Mouse (Mus musculus): ENCODE results near the gene Lclat1.
A peak's percentile ranks its signal among the peaks of the same experiment; 100 is the strongest.

The Lclat1 gene

DNA sequence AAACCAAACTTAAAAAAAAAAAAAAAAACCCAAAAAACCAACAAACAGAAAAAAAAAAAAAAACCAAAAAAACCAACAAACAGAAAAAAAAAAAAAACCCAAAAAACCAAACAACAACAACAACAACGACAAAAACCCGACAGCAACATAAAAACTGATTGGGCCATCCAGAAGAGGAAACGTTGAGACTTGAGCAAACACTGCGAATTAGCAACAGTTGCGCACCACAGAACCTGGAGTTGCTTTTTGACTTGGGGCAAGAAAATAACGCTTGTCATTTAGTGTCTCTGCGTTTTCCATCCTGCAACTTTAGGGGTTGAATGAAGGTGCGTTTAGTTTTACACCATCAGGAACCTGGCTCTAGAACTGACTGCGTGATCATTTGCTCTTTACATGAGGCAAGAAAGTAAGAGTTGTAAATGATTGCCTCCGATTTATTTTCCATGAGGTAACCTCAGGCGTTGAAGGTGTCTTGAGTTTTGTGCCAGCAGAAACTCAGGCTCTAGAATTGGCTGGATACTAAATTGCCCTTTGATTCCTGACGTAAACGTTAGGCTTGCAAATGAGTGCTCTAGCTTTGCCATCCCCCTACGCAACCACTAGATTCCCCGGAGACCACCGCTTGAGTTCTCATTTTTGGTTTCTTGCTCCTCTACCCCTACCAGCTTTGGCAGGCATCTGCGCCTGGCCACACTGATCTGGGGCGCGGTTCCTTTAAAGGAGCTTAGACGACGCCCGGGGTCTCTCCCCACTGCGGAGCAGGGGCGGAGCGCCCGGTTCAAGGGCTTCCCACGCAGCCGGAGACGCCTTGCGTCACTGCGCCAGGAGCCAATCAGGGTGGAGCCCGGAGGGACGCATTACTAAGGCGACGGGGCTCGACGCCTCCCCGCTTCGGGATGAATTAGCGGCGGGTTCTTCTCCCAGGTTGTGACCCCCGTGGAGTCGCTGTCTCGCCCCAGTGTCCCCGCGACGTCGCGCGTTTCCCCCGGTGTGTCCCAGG is at the start of gene Lclat1:
TSS of gene Lclat1 (plus strand) at position 828 of the 1,000 bp plus-strand sequence.
- DNase-seq: peak; percentile 97

DNA sequence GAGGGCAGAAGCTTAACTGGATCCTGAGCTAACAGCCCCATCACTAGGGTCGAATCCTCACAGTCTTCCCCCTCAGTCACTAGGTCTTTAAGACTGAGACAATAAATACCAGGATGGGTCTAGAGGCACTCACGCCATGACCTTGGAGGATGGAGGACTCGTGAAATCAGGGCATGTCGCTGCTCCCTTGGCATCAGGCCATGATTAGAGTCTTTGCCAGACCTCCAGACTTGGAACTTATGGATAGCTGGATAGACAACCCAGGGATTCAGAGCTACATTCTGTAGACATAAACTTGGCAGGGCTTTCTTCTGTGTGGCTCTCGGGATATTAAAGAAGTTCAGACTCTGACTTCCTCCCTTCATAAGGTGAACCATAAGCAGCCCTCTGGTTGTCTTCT is 49.5 kb upstream of the Lclat1 start:
- no peak for DNase-seq

DNA sequence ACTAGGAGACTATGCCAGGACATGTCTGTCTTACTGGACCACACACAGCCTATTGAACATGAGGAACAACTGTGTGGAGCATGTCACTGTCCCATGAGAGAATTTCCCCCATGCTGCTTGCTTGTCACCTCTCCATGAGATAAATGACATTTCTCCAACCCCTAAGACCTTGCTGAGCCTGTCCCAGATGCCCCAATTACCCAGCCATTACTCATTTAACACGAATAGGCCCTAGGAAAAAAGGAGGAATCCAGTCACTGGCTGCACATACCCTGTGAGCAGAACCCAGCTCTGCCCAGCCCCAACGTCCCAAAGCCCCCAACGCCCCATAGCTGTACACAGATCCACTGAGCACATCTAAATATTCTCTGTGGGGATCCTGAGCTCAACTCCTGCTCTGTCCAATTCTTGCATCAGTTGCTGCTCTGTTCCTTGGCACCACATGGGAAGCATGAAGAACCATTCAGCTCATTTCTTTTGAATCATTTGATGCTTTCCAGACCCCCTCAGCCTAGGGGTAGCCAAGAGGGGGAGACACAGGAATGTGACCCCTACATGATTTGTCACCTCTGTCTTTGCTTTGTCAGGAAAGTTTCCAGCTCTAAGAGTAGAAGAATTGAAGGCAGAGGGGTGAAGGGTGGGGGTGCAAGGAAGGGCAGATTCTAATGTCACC is 47.4 kb upstream of the Lclat1 start:
- no peak for DNase-seq

DNA sequence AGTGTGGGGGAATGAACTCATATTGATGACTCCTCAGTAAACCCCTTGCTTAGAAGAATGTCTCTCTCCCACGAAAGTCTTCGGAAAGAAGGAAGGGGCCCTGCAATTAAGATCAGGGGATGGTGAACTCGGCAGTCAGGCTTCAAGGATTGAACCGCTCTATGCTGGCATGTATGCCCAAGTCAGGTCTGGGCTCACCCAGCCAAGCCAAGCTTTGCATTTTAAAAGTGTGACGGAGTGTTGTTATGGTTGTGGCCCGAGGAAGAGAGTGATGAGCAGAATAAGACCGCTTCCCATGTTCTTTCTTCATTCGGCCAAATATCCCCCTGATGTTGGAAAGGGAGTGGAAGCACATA is 46.9 kb upstream of the Lclat1 start:
- no peak for DNase-seq

DNA sequence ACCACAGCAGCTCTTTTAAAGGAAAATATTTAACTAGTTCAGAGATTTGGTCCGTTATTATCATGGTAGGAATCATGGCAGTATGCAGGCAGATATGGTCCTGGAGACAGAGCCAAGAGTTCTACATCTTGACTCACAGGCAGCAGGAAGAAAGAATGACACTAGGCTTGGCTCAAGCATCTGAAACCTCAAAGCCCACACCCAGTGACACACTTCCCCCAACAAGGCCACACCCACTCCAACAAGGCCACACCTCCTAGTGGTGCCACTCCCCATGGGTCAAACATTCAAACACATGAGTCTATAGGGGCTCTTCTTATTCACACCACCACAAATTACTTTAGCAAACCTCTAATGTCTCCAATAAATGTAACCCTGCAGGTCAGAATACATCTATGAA is 45.1 kb upstream of the Lclat1 start:
- no peak for DNase-seq

DNA sequence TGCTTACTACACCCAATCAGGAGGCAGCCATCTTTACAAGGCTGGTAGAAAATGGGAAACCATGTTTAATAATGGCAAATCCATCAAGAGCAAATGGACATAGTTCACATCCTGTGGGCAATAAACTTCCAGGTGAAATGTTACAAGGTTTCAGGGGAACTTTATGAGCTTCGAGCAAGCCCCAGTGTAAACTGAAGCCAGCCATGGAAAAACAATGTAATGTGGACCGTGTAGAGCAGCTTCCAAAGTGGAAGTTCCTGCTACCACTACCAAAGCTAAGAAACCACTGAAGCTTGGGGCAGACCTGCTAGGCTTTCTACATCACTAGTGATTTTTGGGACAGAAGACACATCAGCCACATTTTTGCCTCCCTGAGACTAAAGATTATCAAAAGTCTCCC is 44.5 kb upstream of the Lclat1 start:
- DNase-seq: no peak

DNA sequence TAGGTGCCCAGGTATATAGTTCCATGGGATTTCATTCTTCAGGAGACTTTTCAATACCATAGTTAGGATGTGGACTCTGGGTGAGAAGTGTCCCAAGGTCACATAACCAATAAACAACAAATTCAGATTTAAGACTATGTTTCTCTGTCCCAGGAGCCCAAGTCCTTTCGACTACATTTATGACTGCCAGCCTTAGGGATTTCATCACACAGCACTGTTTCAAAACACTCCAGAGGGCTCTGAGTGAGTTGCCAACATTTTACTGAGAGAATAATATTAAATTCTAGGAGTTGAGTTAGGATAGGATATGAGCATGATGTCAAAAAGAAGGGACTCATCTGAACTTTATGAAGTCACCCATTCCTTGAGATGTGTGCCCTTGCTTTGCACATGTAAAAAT is 44.0 kb upstream of the Lclat1 start:
- no peak for DNase-seq

DNA sequence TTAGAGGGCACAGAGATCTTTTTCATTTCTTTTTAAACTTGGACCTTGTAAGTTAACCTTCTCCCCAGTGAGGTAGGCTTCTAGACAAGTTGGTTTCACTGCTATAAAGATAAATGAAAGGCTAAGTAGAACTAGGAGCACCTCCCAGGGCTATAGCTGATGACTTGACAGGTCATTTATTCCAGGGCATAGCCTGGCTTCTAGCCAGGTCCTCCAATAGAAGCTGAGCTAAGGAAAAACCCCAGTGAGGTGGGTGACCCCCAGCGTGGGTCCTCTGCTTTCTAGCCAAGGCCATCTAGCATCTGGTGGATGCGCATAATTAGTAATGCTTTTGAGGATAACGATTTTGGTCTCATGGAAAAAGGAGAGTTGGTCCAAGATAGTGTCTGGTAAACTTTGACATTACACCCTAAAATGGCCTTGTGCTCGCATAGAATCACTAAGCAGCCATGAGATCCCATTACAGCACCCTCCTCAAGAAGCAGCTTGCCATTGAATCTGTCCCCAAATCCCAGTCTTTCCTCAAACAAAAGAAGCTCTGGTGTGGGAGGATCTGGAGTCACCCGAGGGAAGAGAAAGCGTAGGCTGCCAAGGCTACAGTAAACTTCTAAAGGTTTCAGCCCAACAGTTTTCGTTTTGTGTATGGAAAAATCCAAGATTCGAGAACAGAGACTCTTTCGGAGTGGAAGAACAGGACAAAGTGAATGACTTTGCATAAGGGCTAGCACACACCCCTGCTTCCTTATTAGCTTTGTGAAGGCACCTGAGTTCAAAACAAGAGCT is 41.2 kb upstream of the Lclat1 start:
- DNase-seq: no peak

DNA sequence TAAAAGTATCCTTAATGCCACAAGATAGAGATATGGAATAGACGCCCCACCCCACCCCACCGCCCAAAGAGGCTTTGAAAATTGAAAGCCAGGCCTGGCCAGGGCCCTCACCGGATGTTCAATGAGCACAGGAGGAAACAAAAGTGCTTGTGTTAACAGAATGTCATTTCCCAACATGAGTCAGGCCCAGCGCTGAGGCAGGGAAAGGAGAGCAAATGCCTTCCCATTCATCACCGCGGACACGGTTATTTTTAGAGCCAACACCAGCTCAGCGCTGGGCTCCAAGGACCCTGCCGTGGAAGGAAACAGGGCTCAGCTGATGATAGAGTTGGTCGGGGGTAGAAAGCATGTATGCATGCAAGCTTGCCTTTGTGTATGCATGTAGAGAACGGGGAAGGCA is 40.4 kb upstream of the Lclat1 start:
- peak; percentile 61 for DNase-seq

DNA sequence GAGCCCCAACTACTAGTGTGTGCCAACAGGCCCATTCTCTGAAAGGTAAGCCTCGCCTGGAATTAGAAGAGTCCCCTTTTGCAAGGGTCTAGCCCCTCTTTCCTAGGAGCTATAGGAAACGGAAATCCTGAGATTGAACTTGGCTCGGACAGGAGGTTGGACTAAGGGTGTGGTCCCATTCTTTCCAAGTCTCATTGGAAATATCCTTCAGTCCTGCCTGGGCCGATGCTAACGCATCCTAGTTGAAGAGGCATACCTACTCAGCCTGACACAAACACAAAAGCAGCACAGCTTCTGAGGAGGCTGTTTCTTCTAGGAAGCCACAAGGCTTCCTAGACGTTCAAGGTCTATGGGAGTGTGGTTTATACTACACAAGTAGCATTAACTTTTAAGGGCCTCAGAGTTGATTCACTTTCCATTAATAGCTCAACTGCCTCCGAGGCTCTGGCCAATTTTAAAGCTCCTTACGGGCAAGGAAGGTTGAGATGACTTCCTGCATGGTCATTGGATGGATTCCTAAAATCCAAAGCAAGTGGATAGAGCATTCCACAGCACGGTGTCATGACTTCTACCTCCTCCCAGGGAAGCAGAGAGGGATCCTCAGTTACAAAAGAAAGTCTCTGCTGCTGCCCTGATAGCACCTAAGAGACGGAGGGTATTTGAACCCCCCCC is 39.3 kb upstream of the Lclat1 start:
- no peak for DNase-seq

DNA sequence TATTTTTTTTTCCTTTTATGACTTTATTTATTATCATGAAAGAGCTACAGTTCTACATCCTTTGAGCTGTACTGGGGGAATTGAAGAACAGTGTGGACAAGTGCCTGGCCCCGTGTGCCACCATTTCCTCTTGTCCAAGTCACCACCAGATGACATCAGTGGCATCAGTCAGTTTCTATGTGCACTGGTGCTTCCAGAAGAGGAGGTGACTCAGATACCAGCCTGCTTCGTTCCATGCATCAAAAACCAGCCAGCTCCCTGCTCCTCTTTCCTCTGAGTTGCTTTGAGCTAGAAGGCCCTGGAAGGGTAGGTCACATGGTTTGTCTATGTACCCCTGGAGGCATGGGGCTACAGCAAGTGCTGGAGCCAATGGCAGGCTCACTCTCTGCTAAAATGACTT is 37.3 kb upstream of the Lclat1 start:
- DNase-seq: no peak

DNA sequence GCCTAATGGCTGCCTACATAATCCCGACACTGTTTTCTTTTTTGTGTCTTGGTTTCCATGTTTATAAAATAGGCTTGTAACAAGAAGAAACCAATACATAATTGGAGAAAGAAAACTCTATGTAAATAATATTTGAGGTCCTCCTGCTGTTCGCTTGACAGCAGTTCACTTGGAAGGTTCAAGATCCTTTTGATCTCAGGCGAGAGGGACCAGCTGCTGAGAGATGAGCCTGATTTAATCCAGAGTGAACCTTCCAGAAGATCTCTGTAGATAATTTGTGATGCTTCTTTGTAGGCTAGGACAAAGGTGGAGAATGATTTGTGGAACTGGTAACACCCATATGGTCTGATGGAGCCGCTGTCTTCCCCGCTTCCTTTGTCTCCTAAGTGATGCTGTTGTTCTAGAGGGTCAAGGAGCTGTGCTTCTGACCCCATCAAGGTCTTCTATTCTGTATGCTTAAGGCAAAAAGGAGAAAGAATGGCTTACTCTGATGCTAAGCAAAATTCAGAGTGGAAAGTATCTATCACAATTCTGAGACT is 36.0 kb upstream of the Lclat1 start:
- DNase-seq: peak; percentile 63

DNA sequence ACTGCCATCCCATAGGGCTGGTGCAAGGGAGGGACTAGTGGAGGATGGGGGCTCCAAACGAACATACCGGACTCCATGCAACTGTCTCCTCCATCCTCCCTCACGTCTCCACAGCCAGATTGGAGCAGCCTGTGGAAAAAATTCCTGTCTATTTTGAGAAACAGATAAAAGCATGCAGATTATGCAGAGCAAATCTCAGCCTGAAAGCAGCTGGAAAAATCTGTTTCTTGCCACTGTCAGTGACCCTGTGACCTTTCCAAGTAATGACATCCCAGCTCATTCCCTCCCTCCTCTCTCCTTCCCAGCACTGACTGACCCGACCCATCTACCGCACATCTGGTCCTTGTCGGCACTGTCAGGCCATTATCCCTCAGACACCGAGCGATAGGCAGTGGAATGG is 35.5 kb upstream of the Lclat1 start:
- peak; percentile 84 for DNase-seq

DNA sequence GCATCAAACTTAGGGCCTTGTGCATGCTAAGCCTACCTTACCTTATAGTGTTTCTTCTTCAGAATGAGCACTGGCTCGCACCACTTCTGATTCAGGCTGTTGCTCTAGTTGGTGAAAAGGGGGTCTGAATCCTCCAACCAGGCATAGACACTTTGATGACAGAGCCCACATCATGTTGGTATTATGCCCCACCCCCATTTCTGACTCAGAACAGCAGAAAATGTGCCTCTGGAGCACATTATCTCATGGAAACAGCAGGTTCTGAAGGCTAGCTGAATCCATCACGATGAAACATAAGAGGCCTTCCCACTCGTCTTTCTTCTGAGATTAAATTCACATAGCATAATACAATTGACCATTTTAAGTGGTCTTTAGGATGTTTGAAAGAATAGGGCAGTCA is 33.2 kb upstream of the Lclat1 start:
- DNase-seq: no peak

DNA sequence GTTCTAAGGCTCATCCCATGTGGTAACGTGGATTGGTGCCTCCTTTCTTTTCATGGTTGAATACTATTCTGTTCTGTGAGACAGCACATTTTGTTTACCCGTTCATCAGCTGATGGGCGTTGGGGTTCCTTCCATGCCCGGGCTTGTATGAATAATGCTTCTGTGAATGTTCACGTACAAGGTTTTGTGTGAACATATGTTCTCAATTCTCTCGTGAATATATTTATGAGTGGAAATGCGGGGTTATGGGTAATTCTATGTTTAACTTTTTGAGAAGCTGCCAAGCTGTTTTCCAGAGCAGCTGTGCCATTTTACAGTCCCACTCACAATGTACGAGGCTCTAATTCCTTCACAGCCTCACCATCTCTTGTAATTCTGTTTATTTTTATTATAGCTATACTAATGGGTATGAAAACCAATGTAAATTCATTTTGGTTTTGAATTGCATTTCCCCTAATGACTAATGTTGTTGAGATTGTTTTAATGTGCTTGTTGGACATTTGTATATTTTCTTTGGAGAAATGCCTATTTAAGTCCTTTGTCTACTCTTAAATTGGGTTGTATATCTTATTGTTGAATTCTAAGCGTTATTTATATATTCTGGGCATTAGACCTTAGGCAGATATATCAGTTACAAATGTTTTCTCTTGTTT is 32.4 kb upstream of the Lclat1 start:
- no peak for DNase-seq

DNA sequence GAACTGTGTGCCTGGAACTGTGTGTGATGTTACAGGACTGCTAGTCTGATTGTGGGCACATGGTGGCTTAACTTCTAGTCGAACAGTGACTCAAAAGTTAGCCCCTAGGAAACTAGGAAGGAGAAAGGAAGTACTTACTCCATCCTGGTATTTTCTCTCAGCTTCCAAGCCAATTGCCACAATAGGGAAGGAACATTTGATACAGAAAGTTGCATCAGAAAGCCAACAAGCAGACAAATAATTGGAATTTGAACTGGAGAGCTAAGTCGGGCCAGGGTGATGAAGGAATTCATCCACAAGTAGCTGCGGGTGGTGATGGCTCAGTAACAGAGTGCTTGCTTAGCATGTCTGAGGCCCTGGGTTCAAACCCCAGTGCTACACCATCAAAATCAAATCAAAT is 30.1 kb upstream of the Lclat1 start:
- peak; percentile 30 for DNase-seq

DNA sequence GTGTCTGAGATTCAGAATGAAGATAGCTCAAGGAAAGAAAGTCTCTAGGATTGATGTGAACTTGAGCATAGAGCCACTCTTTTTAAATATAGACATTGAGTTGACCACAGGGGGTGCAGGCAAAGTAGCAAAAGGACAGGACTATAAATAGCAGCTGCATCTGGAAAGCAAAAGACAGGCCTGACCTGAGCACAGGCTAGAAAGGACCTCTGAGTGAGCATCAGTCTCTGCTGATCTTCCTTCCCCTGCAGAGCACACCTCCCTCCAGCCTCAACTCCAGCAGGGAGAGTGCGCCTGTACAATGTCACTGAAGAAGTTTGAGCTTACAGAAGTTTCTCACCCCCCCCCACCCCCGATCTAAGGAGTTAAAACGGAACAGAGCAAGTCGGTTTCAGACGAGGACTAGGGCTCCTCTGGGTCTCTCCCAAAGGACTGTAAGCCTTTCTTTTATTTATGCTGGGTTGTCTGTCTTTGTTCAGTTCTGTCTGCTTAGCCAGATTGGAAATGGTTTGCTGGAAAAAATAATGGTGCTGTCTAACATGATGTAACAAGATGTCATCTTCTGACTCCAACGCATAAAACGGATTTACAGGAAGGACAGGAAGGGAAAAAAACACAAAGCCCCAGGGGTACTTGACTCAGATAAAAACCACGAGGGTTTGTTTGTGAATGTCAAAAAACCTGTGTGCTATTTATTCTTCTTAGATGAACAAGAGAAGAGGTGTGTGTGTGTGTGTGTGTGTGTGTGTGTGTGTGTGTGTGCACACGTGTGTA is 26.2 kb upstream of the Lclat1 start:
- DNase-seq: no peak

DNA sequence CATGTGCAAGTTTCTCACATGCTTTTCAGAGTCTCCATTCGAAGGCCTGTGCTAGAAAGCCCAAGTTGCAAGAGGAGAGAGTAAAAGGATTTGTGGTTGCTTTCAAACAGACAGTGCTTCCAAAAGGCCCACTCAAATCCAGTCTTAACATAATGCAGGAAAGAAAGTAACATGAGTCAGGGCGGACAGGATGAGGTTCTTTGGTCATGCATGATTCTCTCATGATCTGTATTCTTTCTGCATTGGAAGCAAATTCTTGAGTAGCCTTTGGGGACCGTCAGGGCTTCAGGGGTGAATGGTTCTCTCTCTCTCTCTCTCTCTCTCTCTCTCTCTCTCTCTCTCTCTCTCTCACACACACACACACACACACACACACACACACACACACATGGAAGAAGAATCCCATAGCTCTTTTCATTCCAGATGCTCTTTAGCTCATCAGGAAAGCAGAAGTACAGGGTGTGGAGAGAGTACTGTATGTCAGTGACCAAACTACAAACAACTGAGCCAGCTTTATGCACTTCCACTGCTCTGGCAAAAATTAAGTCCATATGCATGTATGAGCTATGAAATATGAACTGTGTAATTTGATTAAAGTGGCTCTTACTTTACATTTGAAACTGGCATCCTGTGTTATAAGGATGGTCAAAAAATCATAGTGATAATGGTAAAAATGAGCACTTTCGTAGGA is 25.1 kb upstream of the Lclat1 start:
- DNase-seq: no peak

DNA sequence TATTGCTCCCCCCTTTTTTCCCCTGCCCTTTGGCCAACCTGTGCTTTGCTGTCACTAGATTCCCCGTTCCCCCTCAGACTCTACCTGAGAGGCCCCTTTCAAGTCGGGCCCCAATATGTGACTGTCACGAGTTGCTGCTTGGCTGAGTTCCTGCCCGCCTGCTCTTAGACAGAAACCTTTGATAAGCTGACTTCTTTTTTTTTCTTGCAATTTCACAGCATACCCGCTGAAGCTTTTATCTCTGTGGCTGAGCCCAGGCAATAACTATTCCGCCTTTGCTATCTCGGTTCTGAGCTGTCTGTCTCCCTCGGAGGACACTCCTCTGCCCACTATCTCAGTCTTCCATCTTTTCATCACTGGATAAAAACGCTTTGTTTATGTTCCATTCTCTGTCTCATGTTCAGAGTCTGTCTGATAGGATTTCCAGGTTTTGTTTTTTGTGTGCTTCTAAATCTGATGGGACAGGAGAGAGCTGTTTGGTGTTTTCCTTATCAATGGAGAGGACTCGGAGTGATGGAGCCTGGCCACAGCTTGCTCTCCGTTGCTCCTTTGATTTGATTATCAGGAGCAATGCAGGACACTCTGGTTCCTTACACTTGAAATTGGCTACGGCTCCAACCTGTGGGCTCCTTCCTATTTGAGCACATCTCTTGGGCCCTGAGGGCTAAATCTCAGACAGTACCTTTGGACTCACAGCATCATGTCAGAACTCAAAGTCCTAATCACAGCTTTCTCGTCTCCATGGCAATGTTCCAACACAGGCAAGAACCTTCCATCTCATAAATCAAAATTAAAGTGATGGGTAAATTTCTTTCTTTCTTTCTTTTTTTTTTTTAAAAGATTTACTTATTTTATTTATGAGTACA is 20.5 kb upstream of the Lclat1 start:
- DNase-seq: no peak

DNA sequence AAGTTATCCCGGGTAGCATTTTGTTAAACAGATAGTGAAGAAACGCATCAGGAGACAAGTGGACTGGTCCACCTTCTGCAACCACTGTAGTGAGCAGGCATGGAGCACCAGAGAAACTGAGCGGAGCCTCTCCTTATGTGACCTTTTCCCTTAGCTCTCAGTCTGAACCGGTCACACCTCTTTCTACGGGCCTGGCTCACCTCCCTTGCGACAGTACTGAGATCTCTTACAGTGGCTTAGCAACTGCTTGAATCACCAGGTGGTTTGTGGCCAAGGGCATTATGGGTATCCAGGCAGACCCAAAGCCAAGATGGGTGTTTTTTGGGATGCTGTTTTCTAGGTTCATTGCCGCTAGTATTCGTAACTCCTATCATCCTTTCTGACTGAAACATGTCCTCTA is 16.4 kb upstream of the Lclat1 start:
- no peak for DNase-seq
